Mouse (Mus musculus) cortical plate, adult 2 months (tissue): ENCODE data around the gene Prss38.

Experiments
- CTCF ChIP-seq: fragments of 200-500 bp; IDR thresholded peaks from 2 replicates; pipeline ENCODE4 v1.5.1; 2011; ENCODE audit warnings: mild to moderate bottlenecking, control low read depth, low read length; ENCODE audit not compliant: insufficient read depth; ENCODE audit errors: extremely low read depth
- POLR2A ChIP-seq: fragments of 200-500 bp; IDR thresholded peaks from 2 replicates; pipeline ENCODE4 v1.6.1; 2011; ENCODE audit warnings: mild to moderate bottlenecking, low read length, control low read depth; ENCODE audit not compliant: insufficient read depth; ENCODE audit errors: extremely low read depth

DNA sequence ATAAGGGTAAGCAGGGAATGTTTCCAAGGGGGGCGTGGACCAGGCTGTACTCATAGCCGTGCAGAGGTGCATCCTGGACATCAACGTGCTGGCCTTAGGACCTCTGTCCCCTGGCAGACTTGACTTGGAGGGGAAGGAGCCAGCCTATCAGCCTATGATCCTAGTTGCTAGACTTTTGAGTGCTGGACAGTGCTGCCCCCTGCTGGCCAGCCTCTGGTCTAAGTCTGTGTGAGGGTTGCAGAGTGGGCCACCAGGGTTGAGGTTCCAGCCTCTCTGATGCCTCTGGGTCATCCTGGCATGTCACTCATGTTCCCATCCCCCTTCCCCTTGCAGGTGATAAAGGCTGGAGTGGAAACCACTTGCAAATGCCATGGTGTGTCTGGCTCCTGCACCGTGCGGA is 44.9 kb downstream of the Prss38 start:
- TF ChIP-seq CTCF (peak; percentile 66), POLR2A (no peak)
